Mouse (Mus musculus): ENCODE data around the gene Dnajc10. TPM values are rescaled to one million over a fixed set of nuclear protein-coding genes. Genes with fewer than 3 reads are reported as not detected.

The Dnajc10 gene
- polyA plus RNA-seq, 1 experiment, result 42.9 TPM

DNA sequence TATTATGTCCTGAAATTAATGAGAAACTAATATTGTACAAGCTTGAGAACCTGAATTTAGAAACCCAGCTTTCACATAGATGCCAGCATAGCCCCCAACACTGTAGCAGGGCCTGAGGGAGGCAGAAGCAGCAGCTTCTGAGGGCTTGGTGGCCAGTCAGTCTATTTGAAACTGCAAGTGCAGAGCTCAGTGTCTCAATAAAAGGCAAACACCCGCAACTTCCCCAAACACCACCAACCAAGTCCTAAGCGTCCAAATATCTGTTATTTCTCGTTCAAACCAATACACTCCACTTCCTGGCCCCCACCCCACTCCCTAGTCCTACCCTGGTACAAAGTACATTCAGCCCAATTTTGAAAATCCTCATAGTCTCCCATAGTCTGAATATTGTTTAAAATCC is 16.9 kb upstream of the Dnajc10 start:
- TF ChIP-seq CTCF (IDR thresholded peaks at IDR 0.05; ENCODE audit: extremely low read depth, insufficient read depth, low read length), result no peak
- no peak for TF ChIP-seq POLR2A (IDR thresholded peaks at IDR 0.05; ENCODE audit: extremely low read depth, insufficient read depth, low read length)
- Histone ChIP-seq H3K4me3 (ENCODE audit: insufficient read depth, low read length) (no peak overlapping the region), H3K27ac (ENCODE audit: insufficient read depth, low read length) (no peak overlapping the region), H3K4me1 (ENCODE audit: control insufficient read depth, insufficient read depth, low read length) (no peaks in the 10 kb centered on the region)

DNA sequence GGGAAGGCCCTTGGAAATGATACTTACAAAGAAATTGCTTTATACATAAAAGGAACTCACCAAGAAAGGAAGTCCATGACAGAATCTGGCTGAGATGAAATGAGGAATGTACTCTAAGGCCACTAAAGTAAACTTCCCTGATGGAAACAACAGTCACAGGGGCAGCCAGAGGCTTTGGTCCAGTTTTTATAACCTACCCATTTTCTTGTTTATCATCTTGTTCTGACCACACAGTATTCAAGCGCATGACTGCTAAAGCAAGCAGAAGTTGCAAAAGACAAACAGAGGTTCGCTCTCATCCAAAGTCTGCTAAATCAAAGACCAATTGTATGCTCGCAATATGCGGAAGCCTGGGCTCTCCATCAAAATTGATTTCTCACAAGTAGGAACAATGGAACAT is 14.5 kb upstream of the Dnajc10 start:
- Histone ChIP-seq H3K27ac (ENCODE audit: insufficient read depth, low read length) (no peak overlapping the region), H3K4me1 (ENCODE audit: control insufficient read depth, insufficient read depth, low read length) (no peaks in the 10 kb centered on the region), H3K4me3 (ENCODE audit: insufficient read depth, low read length) (no peak overlapping the region)
- TF ChIP-seq POLR2A (IDR thresholded peaks at IDR 0.05; ENCODE audit: extremely low read depth, insufficient read depth, low read length), result no peak
- TF ChIP-seq CTCF (IDR thresholded peaks at IDR 0.05; ENCODE audit: extremely low read depth, insufficient read depth, low read length), result no peak

DNA sequence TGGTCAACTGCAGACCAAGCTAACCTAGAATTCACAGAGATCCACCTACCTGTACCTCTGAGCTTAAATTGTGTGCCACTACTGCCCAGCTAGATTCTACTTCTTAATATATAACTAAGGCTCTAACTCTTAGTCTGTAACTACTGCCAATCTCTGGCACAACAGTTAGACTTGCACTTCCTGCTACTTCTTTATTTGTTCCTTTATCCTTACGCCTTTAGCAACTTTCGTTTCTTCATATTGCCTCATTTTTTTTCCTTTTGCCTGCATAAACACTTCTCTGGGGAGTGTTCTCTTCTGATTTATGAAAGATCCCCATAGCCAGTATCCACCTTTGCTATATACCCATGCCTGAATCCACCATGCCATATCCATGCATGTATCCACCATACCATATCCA is 11.3 kb upstream of the Dnajc10 start:
- TF ChIP-seq POLR2A (IDR thresholded peaks at IDR 0.05; ENCODE audit: extremely low read depth, insufficient read depth, low read length) (no peak), CTCF (IDR thresholded peaks at IDR 0.05; ENCODE audit: extremely low read depth, insufficient read depth, low read length) (no peak)
- Histone ChIP-seq H3K4me1 (ENCODE audit: control insufficient read depth, insufficient read depth, low read length) (no peaks in the 10 kb centered on the region), H3K4me3 (ENCODE audit: insufficient read depth, low read length) (no peak overlapping the region), H3K27ac (ENCODE audit: insufficient read depth, low read length) (no peak overlapping the region)

DNA sequence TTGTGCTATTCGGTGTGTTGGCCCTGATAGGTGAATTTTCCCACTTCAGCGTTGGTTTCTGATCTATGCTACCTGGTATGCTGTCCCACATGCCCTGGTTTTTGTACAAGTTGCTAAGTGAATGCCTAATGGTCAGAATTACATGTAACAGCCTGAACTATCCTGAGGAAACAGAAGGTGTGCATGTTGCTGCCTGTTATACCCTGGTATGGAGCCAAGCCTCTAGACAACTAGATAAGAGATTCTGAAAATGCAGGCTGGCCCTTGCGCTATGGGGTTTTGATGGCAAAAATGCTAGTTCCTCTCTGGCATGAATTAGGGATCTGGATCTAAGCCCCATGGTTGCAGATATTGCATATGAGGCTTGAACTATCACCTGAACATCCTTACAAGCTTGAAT is 7.6 kb upstream of the Dnajc10 start:
- H3K4me1 ChIP-seq (ENCODE audit: control insufficient read depth, insufficient read depth, low read length), result no peaks in the 10 kb centered on the region
- no peak overlapping the region for H3K27ac ChIP-seq (ENCODE audit: insufficient read depth, low read length)
- TF ChIP-seq POLR2A (IDR thresholded peaks at IDR 0.05; ENCODE audit: extremely low read depth, insufficient read depth, low read length) (no peak), CTCF (IDR thresholded peaks at IDR 0.05; ENCODE audit: extremely low read depth, insufficient read depth, low read length) (no peak)
- no peak overlapping the region for H3K4me3 ChIP-seq (ENCODE audit: insufficient read depth, low read length)

DNA sequence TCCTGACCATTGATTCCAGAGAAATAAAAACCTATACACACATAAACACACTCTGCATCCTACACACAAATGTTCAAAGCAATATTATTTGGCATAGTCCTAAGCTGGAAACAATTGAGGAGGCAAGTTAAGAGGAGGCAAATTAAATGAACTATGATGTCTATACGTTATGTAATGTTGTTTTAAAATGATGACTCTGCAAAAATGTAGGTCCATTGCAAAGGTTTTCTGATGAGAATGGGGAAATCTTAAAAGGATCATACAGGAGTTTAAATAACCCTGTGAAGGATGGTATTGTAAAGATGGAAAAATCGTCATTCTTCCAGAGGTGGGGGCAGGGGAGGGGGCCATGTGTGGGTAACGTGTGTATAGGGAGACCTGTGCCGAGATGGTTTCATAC is 5.5 kb upstream of the Dnajc10 start:
- TF ChIP-seq CTCF (IDR thresholded peaks at IDR 0.05; ENCODE audit: extremely low read depth, insufficient read depth, low read length), result no peak
- TF ChIP-seq POLR2A (IDR thresholded peaks at IDR 0.05; ENCODE audit: extremely low read depth, insufficient read depth, low read length), result no peak
- Histone ChIP-seq H3K4me1 (ENCODE audit: control insufficient read depth, insufficient read depth, low read length) (no peaks in the 10 kb centered on the region), H3K27ac (ENCODE audit: insufficient read depth, low read length) (no peak overlapping the region), H3K4me3 (ENCODE audit: insufficient read depth, low read length) (no peak overlapping the region)

DNA sequence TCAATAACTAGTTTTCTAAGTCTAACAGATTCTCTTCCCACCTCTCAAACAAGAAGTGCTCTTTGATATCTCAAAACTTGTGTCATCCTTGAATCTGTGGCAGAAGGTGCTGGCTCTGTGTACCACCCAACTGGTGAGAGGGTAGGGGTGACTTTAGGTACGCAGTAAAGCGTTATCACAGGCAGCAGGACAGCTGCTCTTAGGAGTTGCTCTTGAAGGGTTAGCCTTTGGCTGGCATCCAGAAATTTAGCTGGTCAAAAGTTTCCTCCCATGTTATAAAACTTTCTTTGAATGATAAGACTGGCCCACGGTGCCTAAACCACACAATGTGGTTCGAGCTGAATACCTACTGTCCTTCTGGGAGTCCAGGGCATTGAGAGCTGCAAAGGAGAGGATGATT is 4.5 kb upstream of the Dnajc10 start:
- H3K27ac ChIP-seq (ENCODE audit: insufficient read depth, low read length), result no peak overlapping the region

DNA sequence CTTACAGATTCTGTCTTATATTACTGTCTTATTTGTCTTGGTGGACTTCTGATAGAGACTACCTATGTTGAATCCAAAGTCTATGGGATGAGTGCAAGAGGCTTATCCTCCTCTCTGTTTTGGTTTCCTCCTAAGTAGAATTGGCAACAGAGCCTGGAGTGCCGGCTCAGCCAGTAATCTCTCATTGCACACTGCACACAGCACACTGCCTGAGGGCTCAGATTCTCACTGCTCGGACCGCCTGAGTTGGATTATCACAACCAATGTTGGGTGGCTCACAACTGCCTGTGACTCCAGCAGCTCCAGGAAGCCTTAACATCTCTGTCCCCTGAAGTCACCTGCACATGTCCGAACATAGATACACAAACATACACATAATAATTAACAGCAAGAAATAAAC is 3.9 kb upstream of the Dnajc10 start:
- TF ChIP-seq CTCF (IDR thresholded peaks at IDR 0.05; ENCODE audit: extremely low read depth, insufficient read depth, low read length) (no peak), POLR2A (IDR thresholded peaks at IDR 0.05; ENCODE audit: extremely low read depth, insufficient read depth, low read length) (no peak)
- Histone ChIP-seq H3K4me3 (ENCODE audit: insufficient read depth, low read length) (no peak overlapping the region), H3K4me1 (ENCODE audit: control insufficient read depth, insufficient read depth, low read length) (no peaks in the 10 kb centered on the region), H3K27ac (ENCODE audit: insufficient read depth, low read length) (no peak overlapping the region)

More for the DNA sequence above, 4.5 kb upstream of the Dnajc10 start:
- Histone ChIP-seq H3K4me1 (ENCODE audit: control insufficient read depth, insufficient read depth, low read length) (no peaks in the 10 kb centered on the region), H3K4me3 (ENCODE audit: insufficient read depth, low read length) (no peak overlapping the region)
- no peak for TF ChIP-seq CTCF (IDR thresholded peaks at IDR 0.05; ENCODE audit: extremely low read depth, insufficient read depth, low read length)
- TF ChIP-seq POLR2A (IDR thresholded peaks at IDR 0.05; ENCODE audit: extremely low read depth, insufficient read depth, low read length), result no peak

DNA sequence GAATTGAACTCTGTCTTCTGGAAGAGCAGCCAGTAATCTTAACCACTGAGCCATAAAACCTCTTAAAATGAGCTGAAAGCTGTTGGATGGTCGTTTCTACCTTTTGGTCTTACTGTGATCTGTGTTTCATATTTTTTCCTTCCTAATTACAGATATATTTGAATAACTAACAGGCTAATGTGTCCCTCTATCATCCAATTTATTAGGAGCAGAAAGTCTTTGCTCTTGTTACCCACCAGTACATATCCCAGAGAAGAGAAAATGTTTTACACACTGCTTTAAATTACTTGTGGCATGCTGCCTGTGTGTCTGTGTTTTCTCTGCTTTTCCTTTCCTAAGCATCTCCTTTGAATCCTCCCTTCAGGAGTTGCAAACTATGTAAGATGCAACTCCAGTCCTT is 1.1 kb upstream of the Dnajc10 start:
- no peak overlapping the region for H3K27ac ChIP-seq (ENCODE audit: insufficient read depth, low read length)
- H3K4me3 ChIP-seq (ENCODE audit: insufficient read depth, low read length), result no peak overlapping the region
- TF ChIP-seq POLR2A (IDR thresholded peaks at IDR 0.05; ENCODE audit: extremely low read depth, insufficient read depth, low read length), result no peak
- TF ChIP-seq CTCF (IDR thresholded peaks at IDR 0.05; ENCODE audit: extremely low read depth, insufficient read depth, low read length), result no peak
- H3K4me1 ChIP-seq (ENCODE audit: control insufficient read depth, insufficient read depth, low read length), result peaks cover 1% of the 10 kb centered on the region; the same call in 1 of the 2 replicates

DNA sequence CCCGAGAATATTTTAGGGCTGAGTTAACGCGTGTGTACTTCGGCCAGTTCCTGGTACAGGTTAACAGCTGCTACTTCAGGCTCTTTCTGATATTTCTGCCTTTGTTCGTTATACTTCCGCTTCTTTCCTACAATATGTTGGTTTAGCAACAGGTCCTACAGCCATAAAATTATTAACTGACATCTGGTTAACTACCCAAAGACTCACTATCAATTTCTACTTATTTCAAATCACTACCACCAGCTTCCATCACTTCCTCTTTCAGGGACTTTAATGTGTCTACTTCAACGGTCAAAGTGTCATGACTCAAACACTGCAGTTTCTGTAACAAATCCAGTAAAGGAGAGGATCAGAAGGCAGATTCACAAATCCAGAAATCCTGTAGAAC is 418 bp upstream of the Dnajc10 start:
- peaks cover 1% of the 10 kb centered on the region; the same call in 1 of the 2 replicates for H3K4me1 ChIP-seq (ENCODE audit: control insufficient read depth, insufficient read depth, low read length)
- peak overlapping the region; percentile 75; the same call in 1 of the 2 replicates for H3K4me3 ChIP-seq (ENCODE audit: insufficient read depth, low read length)
- TF ChIP-seq CTCF (IDR thresholded peaks at IDR 0.05; ENCODE audit: extremely low read depth, insufficient read depth, low read length), result no peak
- TF ChIP-seq POLR2A (IDR thresholded peaks at IDR 0.05; ENCODE audit: extremely low read depth, insufficient read depth, low read length), result no peak
- H3K27ac ChIP-seq (ENCODE audit: insufficient read depth, low read length), result peak overlapping the region; percentile 97; the same call in 1 of the 2 replicates

DNA sequence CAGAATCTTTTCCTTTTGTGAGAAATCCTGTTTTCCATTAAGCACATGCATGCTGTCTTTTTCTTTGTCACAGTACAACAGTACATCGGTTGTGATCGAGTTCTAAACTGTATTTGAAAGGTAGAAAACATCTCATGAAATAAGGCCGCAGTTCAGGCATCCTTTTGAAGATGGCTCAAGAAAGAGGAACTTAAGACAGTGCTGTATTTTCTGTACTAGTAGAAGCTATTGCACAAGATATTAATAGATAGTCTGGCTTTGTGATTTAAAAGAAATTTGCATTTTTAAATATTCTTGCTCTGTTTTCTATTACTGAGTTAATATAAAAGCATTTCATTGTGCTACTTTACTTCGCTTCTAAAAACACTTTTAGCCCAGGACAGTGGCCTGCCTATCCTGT is 7.6 kb downstream of the Dnajc10 start:
- H3K4me3 ChIP-seq (ENCODE audit: insufficient read depth, low read length), result no peak overlapping the region
- TF ChIP-seq CTCF (IDR thresholded peaks at IDR 0.05; ENCODE audit: extremely low read depth, insufficient read depth, low read length) (no peak), POLR2A (IDR thresholded peaks at IDR 0.05; ENCODE audit: extremely low read depth, insufficient read depth, low read length) (no peak)
- no peaks in the 10 kb centered on the region for H3K4me1 ChIP-seq (ENCODE audit: control insufficient read depth, insufficient read depth, low read length)
- no peak overlapping the region for H3K27ac ChIP-seq (ENCODE audit: insufficient read depth, low read length)

All from cortical plate, adult 2 months (tissue).